Comparison of ENCODE assay signal across 17 mouse cellular contexts in genomic region chr13:37106009-37106408, GRCm38 (mm10).
"Had no signal": no experiment of that assay in that cellular context is flagged by ENCODE, and none has a peak within 500 bp of the region (broad histone marks: within the 10 kb centered on the region; RNA-seq: fewer than 3 reads in every experiment).

No protein-coding gene starts in this region.

- H3K27me3 ChIP-seq: lung, embryonic 15.5 days; midbrain, embryonic 12.5 days; neural tube, embryonic 12.5 days; stomach, embryonic 15.5 days had no signal

- H3K9ac ChIP-seq: liver, embryonic 14.5 days; lung, embryonic 15.5 days; midbrain, embryonic 12.5 days; neural tube, embryonic 12.5 days; stomach, embryonic 15.5 days had no signal

- H3K4me2 ChIP-seq: lung, embryonic 15.5 days; midbrain, embryonic 12.5 days; neural tube, embryonic 12.5 days; stomach, embryonic 15.5 days had no signal

- H3K4me3 ChIP-seq: lung, embryonic 15.5 days; midbrain, embryonic 10.5 days; midbrain, embryonic 12.5 days; myocyte; neural tube, embryonic 12.5 days; stomach, embryonic 15.5 days had no signal

- H3K9me3 ChIP-seq: lung, embryonic 15.5 days; midbrain, embryonic 10.5 days; midbrain, embryonic 12.5 days; neural tube, embryonic 12.5 days; stomach, embryonic 15.5 days had no signal

- H3K36me3 ChIP-seq: lung, embryonic 15.5 days; midbrain, embryonic 10.5 days; midbrain, embryonic 12.5 days; neural tube, embryonic 12.5 days; stomach, embryonic 15.5 days had no signal

- DNase-seq: lung, adult 2 months; lung, postnatal 14 days; lung, postnatal 4 days; midbrain, embryonic 14.5 days; right cerebral cortex, postnatal 14 days; thymus, adult 2 months; thymus, postnatal 25 days; thymus, postnatal 4 days had no signal

- H3K4me1 ChIP-seq: lung, embryonic 15.5 days; stomach, embryonic 15.5 days had no signal

- ATAC-seq: midbrain, embryonic 16.5 days had no signal

- H3K27ac ChIP-seq: liver, embryonic 14.5 days; lung, embryonic 15.5 days; midbrain, embryonic 10.5 days; midbrain, embryonic 12.5 days; neural tube, embryonic 12.5 days; stomach, embryonic 15.5 days; stomach, postnatal 0 days had no signal
